Comparison of ENCODE assay signal across 24 mouse cellular contexts in genomic region chr11:103396236-103396635, GRCm38 (mm10).
"Had no signal": no experiment of that assay in that cellular context is flagged by ENCODE, and none has a peak within 500 bp of the region (broad histone marks: within the 10 kb centered on the region; RNA-seq: fewer than 3 reads in every experiment).

No protein-coding gene starts in this region.

- ATAC-seq: hindbrain, embryonic 16.5 days; hindbrain, postnatal 0 days; inflammation-experienced regulatory T-cells, adult 6 months had no signal

- H3K27me3 ChIP-seq: heart, embryonic 12.5 days; heart, embryonic 13.5 days; heart, embryonic 15.5 days; hindbrain, embryonic 12.5 days; hindbrain, embryonic 13.5 days; hindbrain, embryonic 15.5 days; kidney, embryonic 15.5 days had no signal

- H3K4me1 ChIP-seq: heart, embryonic 12.5 days; heart, embryonic 13.5 days; heart, embryonic 15.5 days; hindbrain, embryonic 10.5 days; hindbrain, embryonic 12.5 days; hindbrain, embryonic 13.5 days; hindbrain, embryonic 15.5 days; kidney, embryonic 15.5 days had no signal

- H3K4me3 ChIP-seq: heart, embryonic 12.5 days; heart, embryonic 13.5 days; heart, embryonic 15.5 days; hindbrain, embryonic 10.5 days; hindbrain, embryonic 12.5 days; hindbrain, embryonic 13.5 days; hindbrain, embryonic 15.5 days; kidney, embryonic 15.5 days; layer of hippocampus, adult 2 months; left cerebral cortex, adult 2 months had no signal

- H3K9ac ChIP-seq: heart, embryonic 12.5 days; heart, embryonic 13.5 days; heart, embryonic 15.5 days; hindbrain, embryonic 12.5 days; hindbrain, embryonic 13.5 days; hindbrain, embryonic 14.5 days; hindbrain, embryonic 15.5 days; kidney, embryonic 15.5 days had no signal

- H3K27ac ChIP-seq: heart, embryonic 13.5 days; heart, embryonic 15.5 days; hindbrain, embryonic 10.5 days; hindbrain, embryonic 12.5 days; hindbrain, embryonic 13.5 days; hindbrain, embryonic 14.5 days; hindbrain, embryonic 15.5 days; hindbrain, postnatal 0 days; kidney, embryonic 15.5 days; kidney, postnatal 0 days; layer of hippocampus, adult 2 months; left cerebral cortex, adult 2 months had no signal

- H3K4me2 ChIP-seq: heart, embryonic 12.5 days; heart, embryonic 13.5 days; heart, embryonic 15.5 days; hindbrain, embryonic 12.5 days; hindbrain, embryonic 13.5 days; hindbrain, embryonic 14.5 days; hindbrain, embryonic 15.5 days; kidney, embryonic 15.5 days had no signal

- H3K9me3 ChIP-seq: heart, embryonic 12.5 days; heart, embryonic 13.5 days; heart, embryonic 15.5 days; hindbrain, embryonic 10.5 days; hindbrain, embryonic 12.5 days; hindbrain, embryonic 13.5 days; hindbrain, embryonic 15.5 days; kidney, embryonic 15.5 days had no signal

- DNase-seq: heart, postnatal 10 days; heart, postnatal 14 days; heart, postnatal 36 days; heart, postnatal 4 days; kidney, adult 18-20 months; kidney, postnatal 10 days; kidney, postnatal 4 days; layer of hippocampus, adult 9-11 months; layer of hippocampus, postnatal 36 days had no signal
